Mouse (Mus musculus): ENCODE measurements around the gene Epn3. TPM values are rescaled to one million over a fixed set of nuclear protein-coding genes. Genes with fewer than 3 reads are reported as not detected.

The Epn3 gene
- polyA plus RNA-seq, 1 experiment from 2014 or later: 0.46 TPM

GRCm38 (mm10) chr11:94477651-94478050 lies 22.1 kb downstream of the Epn3 start:
- H3K27me3 ChIP-seq: peaks cover 51% of the 10 kb centered on the region
- no peak for ATAC-seq
- H3K27ac ChIP-seq: no peak overlapping the region
- H3K9ac ChIP-seq (replicated peaks): no peak overlapping the region
- H3K4me2 ChIP-seq (replicated peaks): no peak overlapping the region
- 67% methylated on average over 6 of the region's 6 CpGs for WGBS
- no peaks in the 10 kb centered on the region for H3K9me3 ChIP-seq
- no peak overlapping the region for H3K4me3 ChIP-seq (replicated peaks)
- no peaks in the 10 kb centered on the region for H3K36me3 ChIP-seq
- peaks cover 37% of the 10 kb centered on the region for H3K4me1 ChIP-seq (replicated peaks)

GRCm38 (mm10) chr11:94475722-94476121 lies 24.1 kb downstream of the Epn3 start:
- H3K27ac ChIP-seq: no peak overlapping the region
- no peaks in the 10 kb centered on the region for H3K9me3 ChIP-seq
- H3K4me1 ChIP-seq (replicated peaks): peaks cover 57% of the 10 kb centered on the region
- no peak overlapping the region for H3K4me3 ChIP-seq (replicated peaks)
- no peaks in the 10 kb centered on the region for H3K36me3 ChIP-seq
- 9% methylated on average over 11 of the region's 11 CpGs for WGBS
- ATAC-seq: no peak
- H3K4me2 ChIP-seq (replicated peaks): no peak overlapping the region
- peaks cover 44% of the 10 kb centered on the region for H3K27me3 ChIP-seq
- no peak overlapping the region for H3K9ac ChIP-seq (replicated peaks)

GRCm38 (mm10) chr11:94474544-94474910 lies 25.2 kb downstream of the Epn3 start:
- Histone ChIP-seq H3K4me1 (replicated peaks) (peaks cover 62% of the 10 kb centered on the region), H3K9ac (replicated peaks) (no peak overlapping the region)
- no peak; the same call in 1 of the 2 replicates for ATAC-seq

GRCm38 (mm10) chr11:94473707-94474543 lies 25.8 kb downstream of the Epn3 start, which contains the start of gene Cacna1g:
Cacna1g (minus strand) TSS chr11:94474198.
- no peaks in the 10 kb centered on the region for H3K9me3 ChIP-seq
- peak within 1 kb of the TSS; percentile 98 for H3K27ac ChIP-seq
- peak; percentile 86 for ATAC-seq
- H3K9ac ChIP-seq (replicated peaks): peak within 1 kb of the TSS; percentile 95
- H3K4me2 ChIP-seq (replicated peaks): peak within 1 kb of the TSS; percentile 98
- WGBS: under 1% methylated on average over 37 of the region's 71 CpGs
- peaks cover 44% of the 10 kb centered on the region for H3K27me3 ChIP-seq
- H3K36me3 ChIP-seq: no peaks in the 10 kb centered on the region
- H3K4me1 ChIP-seq (replicated peaks): peaks cover 68% of the 10 kb centered on the region
- H3K4me3 ChIP-seq (replicated peaks): peak within 1 kb of the TSS; percentile 90

More at GRCm38 (mm10) chr11:94474544-94474910, 25.2 kb downstream of the Epn3 start:
- 2% methylated on average over 11 of the region's 11 CpGs for WGBS
- Histone ChIP-seq H3K4me3 (replicated peaks) (peak overlapping the region; percentile 90), H3K27me3 (peaks cover 44% of the 10 kb centered on the region), H3K4me2 (replicated peaks) (peak overlapping the region; percentile 98), H3K36me3 (no peaks in the 10 kb centered on the region), H3K27ac (no peak overlapping the region), H3K9me3 (no peaks in the 10 kb centered on the region)

GRCm38 (mm10) chr11:94472916-94473706 lies 26.7 kb downstream of the Epn3 start:
- peak overlapping the region; percentile 98 for H3K27ac ChIP-seq
- peak overlapping the region; percentile 95 for H3K9ac ChIP-seq (replicated peaks)
- no peaks in the 10 kb centered on the region for H3K36me3 ChIP-seq
- H3K4me2 ChIP-seq (replicated peaks): peak overlapping the region; percentile 98
- under 1% methylated on average over 51 of the region's 52 CpGs for WGBS
- ATAC-seq: peak; percentile 2; the same call in 1 of the 2 replicates
- H3K4me3 ChIP-seq (replicated peaks): peak overlapping the region; percentile 90
- peaks cover 38% of the 10 kb centered on the region for H3K27me3 ChIP-seq
- no peaks in the 10 kb centered on the region for H3K9me3 ChIP-seq
- H3K4me1 ChIP-seq (replicated peaks): peaks cover 76% of the 10 kb centered on the region

- Histone ChIP-seq H3K4me3 (replicated peaks) (peak overlapping the region; percentile 90), H3K4me2 (replicated peaks) (peak overlapping the region; percentile 98), H3K9ac (replicated peaks) (peak overlapping the region; percentile 95), H3K27ac (peak overlapping the region; percentile 98), H3K4me1 (replicated peaks) (peaks cover 81% of the 10 kb centered on the region), H3K27me3 (peaks cover 32% of the 10 kb centered on the region), H3K9me3 (no peaks in the 10 kb centered on the region), H3K36me3 (no peaks in the 10 kb centered on the region)
- ATAC-seq: no peak
- 1% methylated on average over 15 of the region's 15 CpGs for WGBS
These were observed 27.2 kb downstream of the Epn3 start for GRCm38 (mm10) chr11:94472585-94472915.

GRCm38 (mm10) chr11:94471740-94472584 lies 27.8 kb downstream of the Epn3 start:
- 4% methylated on average over 16 of the region's 17 CpGs for WGBS
- peak overlapping the region; percentile 95 for H3K9ac ChIP-seq (replicated peaks)
- H3K4me1 ChIP-seq (replicated peaks): peaks cover 87% of the 10 kb centered on the region
- H3K4me2 ChIP-seq (replicated peaks): peak overlapping the region; percentile 98
- H3K27ac ChIP-seq: peak overlapping the region; percentile 98
- no peaks in the 10 kb centered on the region for H3K9me3 ChIP-seq
- peak overlapping the region; percentile 90 for H3K4me3 ChIP-seq (replicated peaks)
- peaks cover 26% of the 10 kb centered on the region for H3K27me3 ChIP-seq
- no peak for ATAC-seq
- H3K36me3 ChIP-seq: no peaks in the 10 kb centered on the region

- peak overlapping the region; percentile 90 for H3K4me3 ChIP-seq (replicated peaks)
- peak overlapping the region; percentile 98 for H3K27ac ChIP-seq
- H3K4me1 ChIP-seq (replicated peaks): peaks cover 91% of the 10 kb centered on the region
- peak overlapping the region; percentile 98 for H3K4me2 ChIP-seq (replicated peaks)
- H3K36me3 ChIP-seq: no peaks in the 10 kb centered on the region
- WGBS: 18% methylated on average over 7 of the region's 7 CpGs
- peaks cover 10% of the 10 kb centered on the region for H3K27me3 ChIP-seq
- 0 out of 2 replicates have a peak overlapping the region, but pooled peaks have one; percentile 95 for H3K9ac ChIP-seq (replicated peaks)
- ATAC-seq: no peak
- H3K9me3 ChIP-seq: no peaks in the 10 kb centered on the region
These were observed 29.4 kb downstream of the Epn3 start for GRCm38 (mm10) chr11:94470391-94470790.

- Histone ChIP-seq H3K9me3 (no peaks in the 10 kb centered on the region), H3K4me1 (replicated peaks) (peaks cover 91% of the 10 kb centered on the region), H3K27ac (peak overlapping the region; percentile 98), H3K36me3 (no peaks in the 10 kb centered on the region), H3K9ac (replicated peaks) (peak overlapping the region; percentile 47), H3K27me3 (peaks cover under 1% of the 10 kb centered on the region; the same call in 1 of the 2 replicates), H3K4me3 (replicated peaks) (peak overlapping the region; percentile 13; the same call in 1 of the 2 replicates), H3K4me2 (replicated peaks) (peak overlapping the region; percentile 98)
- WGBS: 6% methylated on average over 5 of the region's 9 CpGs
- ATAC-seq: peak; percentile 0; the same call in 1 of the 2 replicates
These were observed 30.4 kb downstream of the Epn3 start for GRCm38 (mm10) chr11:94469136-94470064.

- H3K4me2 ChIP-seq (replicated peaks): peak overlapping the region; percentile 98
- H3K4me3 ChIP-seq (replicated peaks): no peak overlapping the region; the same call in 1 of the 2 replicates
- ATAC-seq: peak; percentile 86
- peak overlapping the region; percentile 98 for H3K27ac ChIP-seq
- no peak overlapping the region for H3K9ac ChIP-seq (replicated peaks)
- H3K27me3 ChIP-seq: no peaks in the 10 kb centered on the region
- H3K4me1 ChIP-seq (replicated peaks): peaks cover 95% of the 10 kb centered on the region
- no peaks in the 10 kb centered on the region for H3K36me3 ChIP-seq
- 2% methylated on average over 4 of the region's 4 CpGs for whole genome bisulfite sequencing
- H3K9me3 ChIP-seq: no peaks in the 10 kb centered on the region
These were observed 31.2 kb downstream of the Epn3 start for GRCm38 (mm10) chr11:94468582-94469064.

Measured in midbrain, embryonic 13.5 days (tissue).